ENCODE assay signal across 10 mouse cellular contexts in genomic region chr7:63926492-63926891, GRCm38 (mm10). TPM values are rescaled to one million over a fixed set of nuclear protein-coding genes. Genes with fewer than 3 reads are reported as not detected.
DNase-seq lines count a peak whose midpoint lies in the region; ATAC-seq and TF ChIP-seq lines count a peak whose summit lies in the region.
"Had no signal": no experiment of that assay in that cellular context is flagged by ENCODE, and none has a peak within 500 bp of the region (broad histone marks: within the 10 kb centered on the region; RNA-seq: fewer than 3 reads in every experiment).

No protein-coding gene starts in this region.

- TF ChIP-seq EP300 in stomach, postnatal 0 days (optimal IDR thresholded peaks at IDR 0.05): no peak

- peak overlapping the region; percentile 92 for H3K27ac ChIP-seq in stomach, postnatal 0 days (replicated peaks)

- H3K9ac ChIP-seq in stomach, postnatal 0 days (ENCODE audit: low read length): no peak overlapping the region
- H3K9ac ChIP-seq: lung, embryonic 14.5 days had no signal

- no peak for ATAC-seq in stomach, postnatal 0 days (ENCODE audit: low FRiP score, low TSS enrichment)

- no peaks in the 10 kb centered on the region for H3K36me3 ChIP-seq in stomach, postnatal 0 days (ENCODE audit: control insufficient read depth, insufficient read depth, low read length)

- 55% methylated on average over 3 of the region's 3 CpGs for WGBS in stomach, postnatal 0 days

- peaks cover 24% of the 10 kb centered on the region for H3K4me1 ChIP-seq in stomach, postnatal 0 days (replicated peaks; ENCODE audit: control insufficient read depth, insufficient read depth)

- intact Hi-C loops in left cerebral cortex, postnatal 14 days (cut with DNase I): no loop called here

- no peaks in the 10 kb centered on the region for H3K27me3 ChIP-seq in stomach, postnatal 0 days (ENCODE audit: control insufficient read depth, insufficient read depth, low read length)

- H3K4me3 ChIP-seq in stomach, postnatal 0 days (ENCODE audit: low read depth, low read length): no peak overlapping the region

- no peaks in the 10 kb centered on the region for H3K9me3 ChIP-seq in stomach, postnatal 0 days (ENCODE audit: control insufficient read depth, low read length)

- TF ChIP-seq CTCF in stomach, postnatal 0 days (IDR thresholded peaks at IDR 0.05; ENCODE audit: low read depth): no peak

- DNase-seq in adrenal gland, adult 2 months: peak; percentile 11
- no peak for DNase-seq in adrenal gland, adult 18-20 months (ENCODE audit: low spot score in 2 of 2)
- peak; percentile 19 for DNase-seq in kidney, adult 11 months
- no peak for DNase-seq in kidney, postnatal 10 days
- DNase-seq in ovary, postnatal 36 days (ENCODE audit: low spot score): peak; percentile 3
- DNase-seq in ovary, adult 18-20 months (ENCODE audit: low spot score): no peak
- no peak for DNase-seq in stomach, postnatal 0 days (ENCODE audit: low spot score)
- DNase-seq in left cerebral cortex, postnatal 14 days (ENCODE audit: low spot score in 2 of 2): no peak

- H3K4me2 ChIP-seq in stomach, postnatal 0 days (replicated peaks; ENCODE audit: low read depth): no peak overlapping the region
- H3K4me2 ChIP-seq: lung, embryonic 14.5 days had no signal

RNA-seq across cellular contexts. Expression of gene E030018B13Rik, which starts 9.8 kb away (rescaled TPM):
- not detected for total RNA-seq in adrenal gland, adult 2 months (2021)
- polyA plus RNA-seq in adrenal gland, adult 2 months (2012; rRNA removed): not detected in 2 replicates
- total RNA-seq in adrenal gland, adult 18-20 months (2021): not detected
- polyA plus RNA-seq in stomach, postnatal 0 days (2015; fragmentation: Nextera tagmentation; extraction: Ambion mirVana): not detected in 2 replicates
- not detected for total RNA-seq in left cerebral cortex, postnatal 14 days (2021)
- total RNA-seq: granulocyte monocyte progenitor cell, adult 5-6 weeks had no signal

RNA-seq across cellular contexts. Expression of gene Klf13, which starts 12.2 kb away (rescaled TPM):
- 10 to 100 TPM; 67.0 to 77.8 TPM for total RNA-seq in adrenal gland, adult 2 months (2021)
- 69.2 and 87.7 TPM in 2 replicates for polyA plus RNA-seq in adrenal gland, adult 2 months (2012; rRNA removed)
- total RNA-seq in adrenal gland, adult 18-20 months (2021): 10 to 100 TPM; 52.5 to 58.4 TPM
- polyA plus RNA-seq in stomach, postnatal 0 days (2015; fragmentation: Nextera tagmentation; extraction: Ambion mirVana): 25.0 and 26.9 TPM in 2 replicates
- 100 to 1,000 TPM; 168 to 175 TPM for total RNA-seq in left cerebral cortex, postnatal 14 days (2021)

Comparison
In these comparisons a context has a peak if more than half of its experiments do, and no peak if none do; other contexts are left out.
1. DNase-seq: peak in adrenal gland, adult 2 months (single experiment), kidney, adult 11 months (single experiment) and ovary, postnatal 36 days (single experiment); none in adrenal gland, adult 18-20 months (0 of 2), kidney, postnatal 10 days (single experiment), ovary, adult 18-20 months (single experiment), stomach, postnatal 0 days (single experiment) and left cerebral cortex, postnatal 14 days (0 of 2).